Mouse (Mus musculus) liver, postnatal 0 days (tissue): ENCODE measurements around the gene Hfe2.

ENCODE experiments used
- CTCF ChIP-seq: sonication (generic); IDR thresholded peaks from 2 replicates; pipeline ENCODE4 v1.5.1; 2016; ENCODE audit warnings: antibody characterized with exemption, low read depth
- EP300 ChIP-seq: IDR thresholded peaks from 2 replicates; pipeline ENCODE4 v1.6.1; 2016; ENCODE audit warnings: antibody characterized with exemption, low read depth, mild to moderate bottlenecking

GRCm38 (mm10) chr3:96576690-96577541 lies 51.9 kb downstream of the Hfe2 start, which contains the start of gene Gm16253:
- TF ChIP-seq CTCF, result peak; percentile 45
- TF ChIP-seq EP300, result peak; percentile 35
